Comparison of ENCODE assay signal across 17 mouse cellular contexts in genomic region chr8:47621144-47621543, GRCm38 (mm10).
"Had no signal": no experiment of that assay in that cellular context is flagged by ENCODE, and none has a peak within 500 bp of the region (broad histone marks: within the 10 kb centered on the region; RNA-seq: fewer than 3 reads in every experiment).

No protein-coding gene starts in this region.

- H3K4me3 ChIP-seq: midbrain, embryonic 10.5 days; midbrain, embryonic 12.5 days; myocyte; neural tube, embryonic 13.5 days; neural tube, embryonic 15.5 days had no signal

- H3K9me3 ChIP-seq: midbrain, embryonic 12.5 days; neural tube, embryonic 15.5 days had no signal

- H3K27me3 ChIP-seq: midbrain, embryonic 12.5 days; neural tube, embryonic 13.5 days; neural tube, embryonic 15.5 days had no signal

- DNase-seq: lung, adult 18-20 months; lung, embryonic 14.5 days; lung, postnatal 10 days; lung, postnatal 4 days; midbrain, embryonic 14.5 days; retina, postnatal 1 day; right cerebral cortex, adult 18-20 months; right cerebral cortex, postnatal 25 days; right cerebral cortex, postnatal 4 days; spleen, adult 18-20 months; thymus, postnatal 14 days; thymus, postnatal 36 days had no signal

- H3K9ac ChIP-seq: lung, embryonic 14.5 days; midbrain, embryonic 12.5 days; neural tube, embryonic 13.5 days; neural tube, embryonic 15.5 days had no signal

- H3K4me1 ChIP-seq: midbrain, embryonic 10.5 days; midbrain, embryonic 12.5 days; neural tube, embryonic 13.5 days; neural tube, embryonic 15.5 days had no signal

- H3K27ac ChIP-seq: midbrain, embryonic 10.5 days; midbrain, embryonic 12.5 days; neural tube, embryonic 13.5 days; neural tube, embryonic 15.5 days had no signal

- H3K36me3 ChIP-seq: midbrain, embryonic 10.5 days; midbrain, embryonic 12.5 days; neural tube, embryonic 13.5 days; neural tube, embryonic 15.5 days had no signal
